Mouse (Mus musculus) liver, embryonic 13.5 days (tissue): ENCODE data around the gene Rftn1. TPM values are rescaled to one million over a fixed set of nuclear protein-coding genes. Genes with fewer than 3 reads are reported as not detected.
A peak's percentile ranks its signal among the peaks of the same experiment; 100 is the strongest.

Experiments
- ATAC-seq: fragments of 200-750 bp; cut with Nextera tagmentation; 2 replicates; pipeline ENCODE4 v1.8.0; 2017; ENCODE audit warnings: low read depth, mild to moderate bottlenecking, moderate number of reproducible peaks, moderate library complexity
- DNase-seq: peaks from one replicate; pipeline ENCODE4 v3.0.0; 2022
- H3K27ac ChIP-seq: fragments of 300-500 bp; sonication (generic); 2 replicates; pipeline ENCODE4 v1.5.1; 2015; ENCODE audit warnings: moderate library complexity, mild to moderate bottlenecking, inconsistent platforms
- H3K27me3 ChIP-seq: fragments of 300-500 bp; sonication (generic); 2 replicates; pipeline ENCODE4 v1.6.1; 2015; ENCODE audit warnings: mild to moderate bottlenecking, inconsistent platforms
- H3K36me3 ChIP-seq: fragments of 300-500 bp; sonication (generic); 2 replicates; pipeline ENCODE4 v1.6.1; 2015; ENCODE audit warnings: mild to moderate bottlenecking, inconsistent platforms
- H3K4me1 ChIP-seq: fragments of 300-500 bp; sonication (generic); replicated peaks from 2 replicates; pipeline ENCODE4 v1.6.1; 2015; ENCODE audit warnings: inconsistent platforms
- H3K4me2 ChIP-seq: fragments of 300-500 bp; sonication (generic); 2 replicates; pipeline ENCODE4 v1.6.1; 2015; ENCODE audit warnings: inconsistent platforms, mild to moderate bottlenecking, moderate library complexity
- H3K4me3 ChIP-seq: fragments of 300-500 bp; sonication (generic); replicated peaks from 2 replicates; pipeline ENCODE4 v1.5.1; 2015; ENCODE audit warnings: mild to moderate bottlenecking, inconsistent platforms
- H3K9ac ChIP-seq: fragments of 300-500 bp; sonication (generic); 2 replicates; pipeline ENCODE4 v1.6.1; 2015; ENCODE audit warnings: mild to moderate bottlenecking, inconsistent platforms
- H3K9me3 ChIP-seq: fragments of 300-500 bp; sonication (generic); replicated peaks from 2 replicates; pipeline ENCODE4 v1.6.1; 2016; ENCODE audit warnings: inconsistent platforms
- WGBS: fragments of 180-500 bp; shearing (Covaris S2); methylation state at CpG from one replicate; pipeline ENCODE4 v1.1.7; 2015; ENCODE audit not compliant: insufficient replicate concordance; 5-methylcytosine and 5-hydroxymethylcytosine counted together
- polyA plus RNA-seq: library from polyadenylated mRNA; unstranded; fragments of >200 nt; fragmentation: Nextera tagmentation; extraction: Ambion mirVana; gene quantifications from 2 replicates; pipeline ENCODE4 v1.2.1, GENCODE M21; 2015

Rftn1 gene
- polyA plus RNA-seq, 1 experiment from 2014 or later = 5.7 TPM

- Histone ChIP-seq H3K4me2 (no peak overlapping the region), H3K36me3 (no peaks in the 10 kb centered on the region), H3K4me1 (peaks cover 10% of the 10 kb centered on the region), H3K27me3 (no peaks in the 10 kb centered on the region), H3K27ac (no peak overlapping the region), H3K9ac (no peak overlapping the region), H3K4me3 (no peak overlapping the region), H3K9me3 (no peaks in the 10 kb centered on the region)
- no peak for ATAC-seq
- DNase-seq = no peak
Measured at GRCm38 (mm10) chr17:49971057-49971456, 219.4 kb downstream of the Rftn1 start.

GRCm38 (mm10) chr17:49968467-49969207, 221.8 kb downstream of the Rftn1 start:
- 19% methylated on average over 9 of the region's 9 CpGs for WGBS
- H3K36me3 ChIP-seq = no peaks in the 10 kb centered on the region
- no peak overlapping the region for H3K4me3 ChIP-seq
- H3K4me1 ChIP-seq = peaks cover 10% of the 10 kb centered on the region
- no peaks in the 10 kb centered on the region for H3K27me3 ChIP-seq
- no peak overlapping the region for H3K27ac ChIP-seq
- peak overlapping the region; percentile 19; the same call in 1 of the 2 replicates for H3K9ac ChIP-seq
- peak; percentile 34 for DNase-seq
- H3K9me3 ChIP-seq = no peaks in the 10 kb centered on the region
- H3K4me2 ChIP-seq = peak overlapping the region; percentile 27; the same call in 1 of the 2 replicates
- ATAC-seq = peak; percentile 77

- H3K4me1 ChIP-seq = peaks cover 10% of the 10 kb centered on the region
- DNase-seq = no peak
- 71% methylated on average over 17 of the region's 17 CpGs for WGBS
- H3K27ac ChIP-seq = no peak overlapping the region
- ATAC-seq = no peak
- H3K36me3 ChIP-seq = no peaks in the 10 kb centered on the region
- no peak overlapping the region for H3K4me3 ChIP-seq
- H3K4me2 ChIP-seq = no peak overlapping the region
- no peak overlapping the region for H3K9ac ChIP-seq
- no peaks in the 10 kb centered on the region for H3K9me3 ChIP-seq
- H3K27me3 ChIP-seq = no peaks in the 10 kb centered on the region
Measured at GRCm38 (mm10) chr17:49965846-49966762, 224.4 kb downstream of the Rftn1 start.

GRCm38 (mm10) chr17:49965035-49965434, 225.4 kb downstream of the Rftn1 start:
- H3K27me3 ChIP-seq = no peaks in the 10 kb centered on the region
- H3K4me2 ChIP-seq = no peak overlapping the region
- 60% methylated on average over 7 of the region's 7 CpGs for WGBS
- H3K4me1 ChIP-seq = peaks cover 10% of the 10 kb centered on the region
- H3K27ac ChIP-seq = no peak overlapping the region
- no peaks in the 10 kb centered on the region for H3K9me3 ChIP-seq
- H3K9ac ChIP-seq = no peak overlapping the region
- DNase-seq (no peak), ATAC-seq (no peak)
- H3K36me3 ChIP-seq = no peaks in the 10 kb centered on the region
- no peak overlapping the region for H3K4me3 ChIP-seq

- ATAC-seq (no peak), DNase-seq (no peak)
- H3K9me3 ChIP-seq = no peaks in the 10 kb centered on the region
- H3K4me2 ChIP-seq = no peak overlapping the region
- H3K36me3 ChIP-seq = no peaks in the 10 kb centered on the region
- no peak overlapping the region for H3K9ac ChIP-seq
- no peak overlapping the region for H3K27ac ChIP-seq
- H3K27me3 ChIP-seq = no peaks in the 10 kb centered on the region
- peaks cover 10% of the 10 kb centered on the region for H3K4me1 ChIP-seq
- 61% methylated on average over 6 of the region's 6 CpGs for WGBS
- H3K4me3 ChIP-seq = no peak overlapping the region
Measured at GRCm38 (mm10) chr17:49964471-49964870, 226.0 kb downstream of the Rftn1 start.

GRCm38 (mm10) chr17:49959021-49959420, 231.5 kb downstream of the Rftn1 start:
- Histone ChIP-seq H3K4me3 (no peak overlapping the region), H3K4me1 (no peaks in the 10 kb centered on the region), H3K9ac (no peak overlapping the region), H3K36me3 (no peaks in the 10 kb centered on the region), H3K27ac (no peak overlapping the region), H3K9me3 (no peaks in the 10 kb centered on the region), H3K27me3 (no peaks in the 10 kb centered on the region), H3K4me2 (no peak overlapping the region)
- DNase-seq = no peak
- ATAC-seq = no peak

- 36% methylated on average over 22 of the region's 22 CpGs for WGBS
- Histone ChIP-seq H3K36me3 (no peaks in the 10 kb centered on the region), H3K9me3 (no peaks in the 10 kb centered on the region), H3K27me3 (0 out of 2 replicates have a peak, but pooled peaks cover 3% of the 10 kb centered on the region), H3K9ac (peak overlapping the region; percentile 14; the same call in 1 of the 2 replicates), H3K4me2 (peak overlapping the region; percentile 51), H3K4me3 (peak overlapping the region; percentile 18), H3K4me1 (0 out of 2 replicates have a peak, but pooled peaks cover 6% of the 10 kb centered on the region), H3K27ac (no peak overlapping the region)
- DNase-seq (no peak), ATAC-seq (no peak)
Measured at GRCm38 (mm10) chr17:49951856-49952607, 238.4 kb downstream of the Rftn1 start.

GRCm38 (mm10) chr17:49951491-49951855, 239.0 kb downstream of the Rftn1 start:
- H3K4me2 ChIP-seq = peak overlapping the region; percentile 51
- 8% methylated on average over 7 of the region's 7 CpGs for WGBS
- ATAC-seq = no peak
- H3K4me1 ChIP-seq = 0 out of 2 replicates have a peak, but pooled peaks cover 6% of the 10 kb centered on the region
- peak overlapping the region; percentile 18; the same call in 1 of the 2 replicates for H3K4me3 ChIP-seq
- 0 out of 2 replicates have a peak, but pooled peaks cover 3% of the 10 kb centered on the region for H3K27me3 ChIP-seq
- H3K36me3 ChIP-seq = no peaks in the 10 kb centered on the region
- DNase-seq = peak; percentile 39
- no peak overlapping the region for H3K9ac ChIP-seq
- no peaks in the 10 kb centered on the region for H3K9me3 ChIP-seq
- no peak overlapping the region for H3K27ac ChIP-seq

GRCm38 (mm10) chr17:49942674-49943073, 247.8 kb downstream of the Rftn1 start:
- Histone ChIP-seq H3K9ac (no peak overlapping the region), H3K9me3 (no peaks in the 10 kb centered on the region), H3K27me3 (no peaks in the 10 kb centered on the region), H3K27ac (no peak overlapping the region), H3K4me1 (no peaks in the 10 kb centered on the region), H3K4me2 (no peak overlapping the region), H3K36me3 (no peaks in the 10 kb centered on the region), H3K4me3 (no peak overlapping the region)
- 45% methylated on average over 6 of the region's 6 CpGs for WGBS
- ATAC-seq = no peak
- DNase-seq = peak; percentile 14
